Mouse (Mus musculus) neural tube, embryonic 12.5 days (tissue): Measurements from ENCODE around the gene 2010111I01Rik. TPM values are rescaled to one million over a fixed set of nuclear protein-coding genes. Genes with fewer than 3 reads are reported as not detected.

Experiments
- ATAC-seq: fragments of 200-750 bp; cut with Nextera tagmentation; 2 replicates; pipeline ENCODE4 v1.8.0; 2017; ENCODE audit warnings: low read depth, mild to moderate bottlenecking, moderate TSS enrichment, moderate library complexity; ENCODE audit not compliant: low FRiP score
- H3K27ac ChIP-seq: fragments of 300-500 bp; sonication (generic); 2 replicates; pipeline ENCODE4 v1.5.1; 2016
- H3K27me3 ChIP-seq: fragments of 300-500 bp; sonication (generic); replicated peaks from 2 replicates; pipeline ENCODE4 v1.6.1; 2016; ENCODE audit warnings: mild to moderate bottlenecking
- H3K36me3 ChIP-seq: fragments of 300-500 bp; sonication (generic); 2 replicates; pipeline ENCODE4 v1.6.1; 2016; ENCODE audit warnings: mild to moderate bottlenecking
- H3K4me1 ChIP-seq: fragments of 300-500 bp; sonication (generic); 2 replicates; pipeline ENCODE4 v1.6.1; 2016
- H3K4me2 ChIP-seq: fragments of 300-500 bp; sonication (generic); replicated peaks from 2 replicates; pipeline ENCODE4 v1.6.1; 2016; ENCODE audit warnings: mild to moderate bottlenecking
- H3K4me3 ChIP-seq: fragments of 300-500 bp; sonication (generic); 2 replicates; pipeline ENCODE4 v1.5.1; 2016
- H3K9ac ChIP-seq: fragments of 300-500 bp; sonication (generic); 2 replicates; pipeline ENCODE4 v1.6.1; 2016; ENCODE audit warnings: mild to moderate bottlenecking
- H3K9me3 ChIP-seq: fragments of 300-500 bp; sonication (generic); 2 replicates; pipeline ENCODE4 v1.6.1; 2016; ENCODE audit warnings: mild to moderate bottlenecking
- WGBS: fragments of 180-500 bp; shearing (Covaris S2); methylation state at CpG from one replicate; pipeline ENCODE4 v1.1.7; 2016; 5-methylcytosine and 5-hydroxymethylcytosine counted together
- polyA plus RNA-seq: library from polyadenylated mRNA; unstranded; fragments of >200 nt; fragmentation: Nextera tagmentation; extraction: Ambion mirVana; gene quantifications from 2 replicates; pipeline ENCODE4 v1.2.1, GENCODE M21; 2016

2010111I01Rik gene
- polyA plus RNA-seq, 1 experiment from 2014 or later = 89.8 TPM

GRCm38 (mm10) chr13:62939797-62940196 is 24.9 kb upstream of the 2010111I01Rik start:
- H3K4me2 ChIP-seq = no peak overlapping the region
- 89% methylated on average over 4 of the region's 4 CpGs for WGBS
- no peak overlapping the region for H3K9ac ChIP-seq
- H3K9me3 ChIP-seq = no peaks in the 10 kb centered on the region
- no peaks in the 10 kb centered on the region for H3K4me1 ChIP-seq
- H3K36me3 ChIP-seq = no peaks in the 10 kb centered on the region
- no peaks in the 10 kb centered on the region for H3K27me3 ChIP-seq
- ATAC-seq = no peak
- H3K4me3 ChIP-seq = no peak overlapping the region
- H3K27ac ChIP-seq = no peak overlapping the region

- WGBS = 73% methylated on average over 4 of the region's 4 CpGs
- Histone ChIP-seq H3K27ac (no peak overlapping the region), H3K36me3 (no peaks in the 10 kb centered on the region), H3K9me3 (no peaks in the 10 kb centered on the region), H3K27me3 (no peaks in the 10 kb centered on the region), H3K4me2 (no peak overlapping the region), H3K4me1 (no peaks in the 10 kb centered on the region), H3K4me3 (no peak overlapping the region), H3K9ac (no peak overlapping the region)
- no peak for ATAC-seq
These were observed 24.0 kb upstream of the 2010111I01Rik start for GRCm38 (mm10) chr13:62940721-62941120.

GRCm38 (mm10) chr13:62941341-62942005 is 23.2 kb upstream of the 2010111I01Rik start:
- Histone ChIP-seq H3K4me3 (no peak overlapping the region), H3K9me3 (no peaks in the 10 kb centered on the region), H3K27ac (no peak overlapping the region), H3K9ac (no peak overlapping the region), H3K4me2 (0 out of 2 replicates have a peak overlapping the region, but pooled peaks have one; percentile 9), H3K27me3 (no peaks in the 10 kb centered on the region), H3K4me1 (no peaks in the 10 kb centered on the region), H3K36me3 (no peaks in the 10 kb centered on the region)
- no peak for ATAC-seq
- 61% methylated on average over 17 of the region's 17 CpGs for WGBS

- no peak overlapping the region for H3K27ac ChIP-seq
- no peaks in the 10 kb centered on the region for H3K4me1 ChIP-seq
- H3K4me2 ChIP-seq = no peak overlapping the region
- no peaks in the 10 kb centered on the region for H3K9me3 ChIP-seq
- no peak for ATAC-seq
- H3K9ac ChIP-seq = no peak overlapping the region
- H3K4me3 ChIP-seq = no peak overlapping the region
- no peaks in the 10 kb centered on the region for H3K27me3 ChIP-seq
- H3K36me3 ChIP-seq = no peaks in the 10 kb centered on the region
- WGBS = 77% methylated on average over 7 of the region's 7 CpGs
These were observed 21.3 kb upstream of the 2010111I01Rik start for GRCm38 (mm10) chr13:62943274-62943830.

- Histone ChIP-seq H3K4me1 (no peaks in the 10 kb centered on the region), H3K27me3 (no peaks in the 10 kb centered on the region), H3K27ac (no peak overlapping the region), H3K4me3 (no peak overlapping the region), H3K9ac (no peak overlapping the region), H3K4me2 (no peak overlapping the region), H3K9me3 (no peaks in the 10 kb centered on the region), H3K36me3 (no peaks in the 10 kb centered on the region)
- WGBS = 74% methylated on average over 6 of the region's 6 CpGs
- no peak for ATAC-seq
These were observed 20.6 kb upstream of the 2010111I01Rik start for GRCm38 (mm10) chr13:62944109-62944508.

- no peaks in the 10 kb centered on the region for H3K36me3 ChIP-seq
- no peaks in the 10 kb centered on the region for H3K4me1 ChIP-seq
- no peaks in the 10 kb centered on the region for H3K27me3 ChIP-seq
- no peak overlapping the region for H3K4me3 ChIP-seq
- H3K27ac ChIP-seq = no peak overlapping the region
- no peak for ATAC-seq
- no peak overlapping the region for H3K9ac ChIP-seq
- no peaks in the 10 kb centered on the region for H3K9me3 ChIP-seq
- H3K4me2 ChIP-seq = no peak overlapping the region
- WGBS = 56% methylated on average over 4 of the region's 4 CpGs
These were observed 15.0 kb upstream of the 2010111I01Rik start for GRCm38 (mm10) chr13:62949560-62950188.

GRCm38 (mm10) chr13:62951606-62952005 is 13.1 kb upstream of the 2010111I01Rik start:
- Histone ChIP-seq H3K4me2 (no peak overlapping the region), H3K27me3 (no peaks in the 10 kb centered on the region), H3K9me3 (no peaks in the 10 kb centered on the region), H3K4me3 (no peak overlapping the region), H3K27ac (no peak overlapping the region), H3K36me3 (no peaks in the 10 kb centered on the region), H3K4me1 (no peaks in the 10 kb centered on the region), H3K9ac (no peak overlapping the region)
- WGBS = 59% methylated on average over 1 of the region's 1 CpGs
- ATAC-seq = no peak

- H3K36me3 ChIP-seq = no peaks in the 10 kb centered on the region
- H3K27ac ChIP-seq = no peak overlapping the region
- ATAC-seq = no peak
- 75% methylated on average over 3 of the region's 3 CpGs for WGBS
- H3K27me3 ChIP-seq = no peaks in the 10 kb centered on the region
- H3K4me3 ChIP-seq = no peak overlapping the region
- H3K4me1 ChIP-seq = no peaks in the 10 kb centered on the region
- no peak overlapping the region for H3K9ac ChIP-seq
- no peak overlapping the region for H3K4me2 ChIP-seq
- H3K9me3 ChIP-seq = no peaks in the 10 kb centered on the region
These were observed 12.6 kb upstream of the 2010111I01Rik start for GRCm38 (mm10) chr13:62952047-62952446.

- 81% methylated on average over 3 of the region's 3 CpGs for WGBS
- H3K9ac ChIP-seq = no peak overlapping the region
- H3K36me3 ChIP-seq = no peaks in the 10 kb centered on the region
- H3K27me3 ChIP-seq = no peaks in the 10 kb centered on the region
- no peaks in the 10 kb centered on the region for H3K4me1 ChIP-seq
- no peak overlapping the region for H3K27ac ChIP-seq
- no peak overlapping the region for H3K4me2 ChIP-seq
- H3K4me3 ChIP-seq = no peak overlapping the region
- H3K9me3 ChIP-seq = no peaks in the 10 kb centered on the region
- no peak for ATAC-seq
These were observed 12.1 kb upstream of the 2010111I01Rik start for GRCm38 (mm10) chr13:62952624-62953023.

GRCm38 (mm10) chr13:62955997-62956396 is 8.7 kb upstream of the 2010111I01Rik start:
- Histone ChIP-seq H3K4me1 (no peaks in the 10 kb centered on the region), H3K9ac (no peak overlapping the region), H3K27ac (no peak overlapping the region), H3K27me3 (no peaks in the 10 kb centered on the region), H3K4me3 (no peak overlapping the region), H3K36me3 (no peaks in the 10 kb centered on the region), H3K9me3 (no peaks in the 10 kb centered on the region), H3K4me2 (no peak overlapping the region)
- 89% methylated on average over 6 of the region's 6 CpGs for WGBS
- no peak for ATAC-seq

- no peak for ATAC-seq
- no peak overlapping the region for H3K4me2 ChIP-seq
- no peak overlapping the region for H3K4me3 ChIP-seq
- no peaks in the 10 kb centered on the region for H3K36me3 ChIP-seq
- H3K9ac ChIP-seq = no peak overlapping the region
- H3K27me3 ChIP-seq = no peaks in the 10 kb centered on the region
- no peaks in the 10 kb centered on the region for H3K9me3 ChIP-seq
- H3K27ac ChIP-seq = no peak overlapping the region
- H3K4me1 ChIP-seq = no peaks in the 10 kb centered on the region
- 86% methylated on average over 10 of the region's 10 CpGs for WGBS
These were observed 7.9 kb upstream of the 2010111I01Rik start for GRCm38 (mm10) chr13:62956776-62957175.

- WGBS = 79% methylated on average over 2 of the region's 2 CpGs
- Histone ChIP-seq H3K27ac (no peak overlapping the region), H3K27me3 (no peaks in the 10 kb centered on the region), H3K9ac (no peak overlapping the region), H3K4me1 (peaks cover 7% of the 10 kb centered on the region; the same call in 1 of the 2 replicates), H3K4me3 (no peak overlapping the region), H3K9me3 (no peaks in the 10 kb centered on the region), H3K4me2 (no peak overlapping the region), H3K36me3 (peaks cover 3% of the 10 kb centered on the region; the same call in 1 of the 2 replicates)
- ATAC-seq = no peak
These were observed 1.3 kb upstream of the 2010111I01Rik start for GRCm38 (mm10) chr13:62963358-62963757.
